Mouse (Mus musculus): ENCODE results near the gene Hormad2. TPM values are rescaled to one million over a fixed set of nuclear protein-coding genes. Genes with fewer than 3 reads are reported as not detected.

The Hormad2 gene
- polyA plus RNA-seq, 1 experiment from 2014 or later, result not detected

- H3K4me2 ChIP-seq, result no peak overlapping the region
- H3K4me1 ChIP-seq, result no peaks in the 10 kb centered on the region
- H3K9me3 ChIP-seq (replicated peaks), result no peaks in the 10 kb centered on the region
- H3K4me3 ChIP-seq (replicated peaks), result no peak overlapping the region
- ATAC-seq (ENCODE audit: low FRiP score), result no peak
- H3K27me3 ChIP-seq (replicated peaks), result no peaks in the 10 kb centered on the region
- no peaks in the 10 kb centered on the region for H3K36me3 ChIP-seq
- no peak overlapping the region for H3K9ac ChIP-seq (replicated peaks)
- H3K27ac ChIP-seq (replicated peaks), result no peak overlapping the region
Observed at GRCm38 (mm10) chr11:4394226-4394625, 46.7 kb downstream of the Hormad2 start.

GRCm38 (mm10) chr11:4388018-4388417 is 52.9 kb downstream of the Hormad2 start:
- Histone ChIP-seq H3K36me3 (no peaks in the 10 kb centered on the region), H3K27ac (replicated peaks) (no peak overlapping the region), H3K4me2 (no peak overlapping the region), H3K27me3 (replicated peaks) (no peaks in the 10 kb centered on the region), H3K9ac (replicated peaks) (no peak overlapping the region), H3K9me3 (replicated peaks) (no peaks in the 10 kb centered on the region), H3K4me1 (no peaks in the 10 kb centered on the region), H3K4me3 (replicated peaks) (no peak overlapping the region)
- 13% methylated on average over 2 of the region's 2 CpGs for WGBS
- no peak for ATAC-seq (ENCODE audit: low FRiP score)

- Histone ChIP-seq H3K4me2 (no peak overlapping the region), H3K27ac (replicated peaks) (no peak overlapping the region), H3K36me3 (no peaks in the 10 kb centered on the region), H3K27me3 (replicated peaks) (no peaks in the 10 kb centered on the region), H3K9me3 (replicated peaks) (no peaks in the 10 kb centered on the region), H3K9ac (replicated peaks) (no peak overlapping the region), H3K4me3 (replicated peaks) (no peak overlapping the region), H3K4me1 (no peaks in the 10 kb centered on the region)
- WGBS, result 93% methylated on average over 7 of the region's 7 CpGs
- no peak for ATAC-seq (ENCODE audit: low FRiP score)
Observed at GRCm38 (mm10) chr11:4382321-4382720, 58.6 kb downstream of the Hormad2 start.

GRCm38 (mm10) chr11:4379857-4380256 is 61.0 kb downstream of the Hormad2 start:
- no peaks in the 10 kb centered on the region for H3K27me3 ChIP-seq (replicated peaks)
- no peak overlapping the region for H3K4me2 ChIP-seq
- H3K9ac ChIP-seq (replicated peaks), result no peak overlapping the region
- no peak overlapping the region for H3K27ac ChIP-seq (replicated peaks)
- no peak for ATAC-seq (ENCODE audit: low FRiP score)
- 81% methylated on average over 4 of the region's 4 CpGs for WGBS
- H3K4me3 ChIP-seq (replicated peaks), result no peak overlapping the region
- H3K9me3 ChIP-seq (replicated peaks), result no peaks in the 10 kb centered on the region
- no peaks in the 10 kb centered on the region for H3K4me1 ChIP-seq
- no peaks in the 10 kb centered on the region for H3K36me3 ChIP-seq

- H3K4me2 ChIP-seq, result no peak overlapping the region
- ATAC-seq (ENCODE audit: low FRiP score), result no peak
- H3K27me3 ChIP-seq (replicated peaks), result no peaks in the 10 kb centered on the region
- no peak overlapping the region for H3K27ac ChIP-seq (replicated peaks)
- no peaks in the 10 kb centered on the region for H3K36me3 ChIP-seq
- no peaks in the 10 kb centered on the region for H3K9me3 ChIP-seq (replicated peaks)
- H3K4me3 ChIP-seq (replicated peaks), result no peak overlapping the region
- H3K9ac ChIP-seq (replicated peaks), result no peak overlapping the region
- 84% methylated on average over 4 of the region's 4 CpGs for WGBS
- H3K4me1 ChIP-seq, result no peaks in the 10 kb centered on the region
Observed at GRCm38 (mm10) chr11:4366389-4366788, 74.5 kb downstream of the Hormad2 start.

GRCm38 (mm10) chr11:4355430-4355829 is 85.5 kb downstream of the Hormad2 start:
- Histone ChIP-seq H3K4me3 (replicated peaks) (no peak overlapping the region), H3K36me3 (no peaks in the 10 kb centered on the region), H3K9ac (replicated peaks) (no peak overlapping the region), H3K9me3 (replicated peaks) (no peaks in the 10 kb centered on the region), H3K27me3 (replicated peaks) (no peaks in the 10 kb centered on the region), H3K4me1 (no peaks in the 10 kb centered on the region), H3K4me2 (no peak overlapping the region), H3K27ac (replicated peaks) (no peak overlapping the region)
- ATAC-seq (ENCODE audit: low FRiP score), result no peak
- WGBS, result 74% methylated on average over 5 of the region's 5 CpGs

- Histone ChIP-seq H3K9ac (replicated peaks) (no peak overlapping the region), H3K36me3 (no peaks in the 10 kb centered on the region), H3K27me3 (replicated peaks) (no peaks in the 10 kb centered on the region), H3K27ac (replicated peaks) (no peak overlapping the region), H3K9me3 (replicated peaks) (no peaks in the 10 kb centered on the region), H3K4me2 (no peak overlapping the region), H3K4me3 (replicated peaks) (no peak overlapping the region), H3K4me1 (no peaks in the 10 kb centered on the region)
- ATAC-seq (ENCODE audit: low FRiP score), result no peak
- 72% methylated on average over 3 of the region's 3 CpGs for WGBS
Observed at GRCm38 (mm10) chr11:4352637-4353036, 88.3 kb downstream of the Hormad2 start.

GRCm38 (mm10) chr11:4343926-4344325 is 97.0 kb downstream of the Hormad2 start:
- H3K27ac ChIP-seq (replicated peaks), result no peak overlapping the region
- ATAC-seq (ENCODE audit: low FRiP score), result no peak
- WGBS, result 50% methylated on average over 4 of the region's 4 CpGs
- H3K4me2 ChIP-seq, result no peak overlapping the region
- H3K9me3 ChIP-seq (replicated peaks), result no peaks in the 10 kb centered on the region
- H3K36me3 ChIP-seq, result no peaks in the 10 kb centered on the region
- no peaks in the 10 kb centered on the region for H3K27me3 ChIP-seq (replicated peaks)
- H3K4me1 ChIP-seq, result no peaks in the 10 kb centered on the region
- H3K9ac ChIP-seq (replicated peaks), result no peak overlapping the region
- no peak overlapping the region for H3K4me3 ChIP-seq (replicated peaks)

GRCm38 (mm10) chr11:4342027-4342426 is 98.9 kb downstream of the Hormad2 start:
- no peak for ATAC-seq (ENCODE audit: low FRiP score)
- H3K4me1 ChIP-seq, result no peaks in the 10 kb centered on the region
- no peaks in the 10 kb centered on the region for H3K36me3 ChIP-seq
- no peaks in the 10 kb centered on the region for H3K27me3 ChIP-seq (replicated peaks)
- no peak overlapping the region for H3K4me2 ChIP-seq
- no peak overlapping the region for H3K27ac ChIP-seq (replicated peaks)
- WGBS, result 55% methylated on average over 7 of the region's 7 CpGs
- H3K4me3 ChIP-seq (replicated peaks), result no peak overlapping the region
- no peaks in the 10 kb centered on the region for H3K9me3 ChIP-seq (replicated peaks)
- no peak overlapping the region for H3K9ac ChIP-seq (replicated peaks)

GRCm38 (mm10) chr11:4340109-4340779 is 100.7 kb downstream of the Hormad2 start:
- H3K9me3 ChIP-seq (replicated peaks), result no peaks in the 10 kb centered on the region
- no peak for ATAC-seq (ENCODE audit: low FRiP score)
- no peaks in the 10 kb centered on the region for H3K36me3 ChIP-seq
- H3K9ac ChIP-seq (replicated peaks), result no peak overlapping the region
- no peak overlapping the region for H3K4me3 ChIP-seq (replicated peaks)
- H3K27ac ChIP-seq (replicated peaks), result no peak overlapping the region
- no peaks in the 10 kb centered on the region for H3K27me3 ChIP-seq (replicated peaks)
- WGBS, result 94% methylated on average over 9 of the region's 9 CpGs
- no peak overlapping the region for H3K4me2 ChIP-seq
- no peaks in the 10 kb centered on the region for H3K4me1 ChIP-seq

GRCm38 (mm10) chr11:4339275-4339674 is 101.6 kb downstream of the Hormad2 start:
- no peak for ATAC-seq (ENCODE audit: low FRiP score)
- 86% methylated on average over 1 of the region's 1 CpGs for WGBS
- Histone ChIP-seq H3K36me3 (no peaks in the 10 kb centered on the region), H3K27ac (replicated peaks) (no peak overlapping the region), H3K4me2 (no peak overlapping the region), H3K27me3 (replicated peaks) (no peaks in the 10 kb centered on the region), H3K9me3 (replicated peaks) (no peaks in the 10 kb centered on the region), H3K9ac (replicated peaks) (no peak overlapping the region), H3K4me1 (no peaks in the 10 kb centered on the region), H3K4me3 (replicated peaks) (no peak overlapping the region)

GRCm38 (mm10) chr11:4336693-4337283 is 104.1 kb downstream of the Hormad2 start:
- Histone ChIP-seq H3K4me3 (replicated peaks) (no peak overlapping the region), H3K4me1 (no peaks in the 10 kb centered on the region), H3K27ac (replicated peaks) (no peak overlapping the region), H3K27me3 (replicated peaks) (no peaks in the 10 kb centered on the region), H3K9me3 (replicated peaks) (no peaks in the 10 kb centered on the region), H3K9ac (replicated peaks) (no peak overlapping the region), H3K36me3 (no peaks in the 10 kb centered on the region), H3K4me2 (no peak overlapping the region)
- 89% methylated on average over 8 of the region's 8 CpGs for WGBS
- no peak for ATAC-seq (ENCODE audit: low FRiP score)
